Mouse (Mus musculus): ENCODE measurements at regions not wholly inside any gene's neighbourhood (a gene's known extent, or its start where the extent isn't known, plus 50 kb on each side); places are given as distances from the start of the nearest gene placed in this dataset.
A peak's percentile ranks its signal among the peaks of the same experiment; 100 is the strongest.

- Histone ChIP-seq H3K36me3 (ENCODE audit: control insufficient read depth, insufficient read depth, low read length) (no peaks in the 10 kb centered on the region), H3K4me3 (ENCODE audit: insufficient read depth, low read depth, low read length) (no peak overlapping the region), H3K27ac (ENCODE audit: insufficient read depth, low read depth, low read length) (no peak overlapping the region), H3K27me3 (replicated peaks; ENCODE audit: control insufficient read depth, insufficient read depth, low read length) (no peaks in the 10 kb centered on the region), H3K4me1 (ENCODE audit: control insufficient read depth, insufficient read depth, low read length) (no peaks in the 10 kb centered on the region)
- no peak for DNase-seq
- WGBS: 91% methylated on average over 1 of the region's 1 CpGs
- no peak for TF ChIP-seq POLR2A (IDR thresholded peaks at IDR 0.05; ENCODE audit: low read depth, low read length)
- TF ChIP-seq CTCF (conservative IDR thresholded peaks at IDR 0.05; ENCODE audit: insufficient read depth, insufficient read length, low read depth, low read length): no peak
Measured at GRCm38 (mm10) chr17:79453825-79454224, 98.9 kb upstream of the Cdc42ep3 start.

- Histone ChIP-seq H3K4me1 (ENCODE audit: control insufficient read depth, insufficient read depth, low read length) (no peaks in the 10 kb centered on the region), H3K27ac (ENCODE audit: insufficient read depth, low read depth, low read length) (peak overlapping the region; percentile 61), H3K36me3 (ENCODE audit: control insufficient read depth, insufficient read depth, low read length) (no peaks in the 10 kb centered on the region), H3K27me3 (replicated peaks; ENCODE audit: control insufficient read depth, insufficient read depth, low read length) (no peaks in the 10 kb centered on the region), H3K4me3 (ENCODE audit: insufficient read depth, low read depth, low read length) (no peak overlapping the region)
- DNase-seq: peak; percentile 50
- WGBS: 35% methylated on average over 5 of the region's 5 CpGs
- TF ChIP-seq POLR2A (IDR thresholded peaks at IDR 0.05; ENCODE audit: low read depth, low read length) (no peak), CTCF (conservative IDR thresholded peaks at IDR 0.05; ENCODE audit: insufficient read depth, insufficient read length, low read depth, low read length) (no peak)
Measured at GRCm38 (mm10) chr17:79454526-79454925, 99.6 kb upstream of the Cdc42ep3 start.

GRCm38 (mm10) chr17:79455229-79455628 is 100.3 kb upstream of the Cdc42ep3 start:
- no peaks in the 10 kb centered on the region for H3K36me3 ChIP-seq (ENCODE audit: control insufficient read depth, insufficient read depth, low read length)
- no peak for TF ChIP-seq POLR2A (IDR thresholded peaks at IDR 0.05; ENCODE audit: low read depth, low read length)
- H3K27ac ChIP-seq (ENCODE audit: insufficient read depth, low read depth, low read length): no peak overlapping the region; the same call in 1 of the 2 replicates
- H3K4me1 ChIP-seq (ENCODE audit: control insufficient read depth, insufficient read depth, low read length): no peaks in the 10 kb centered on the region
- DNase-seq: no peak
- WGBS: 67% methylated on average over 7 of the region's 7 CpGs
- H3K27me3 ChIP-seq (replicated peaks; ENCODE audit: control insufficient read depth, insufficient read depth, low read length): no peaks in the 10 kb centered on the region
- H3K4me3 ChIP-seq (ENCODE audit: insufficient read depth, low read depth, low read length): no peak overlapping the region

- Histone ChIP-seq H3K4me3 (ENCODE audit: insufficient read depth, low read depth, low read length) (no peak overlapping the region), H3K4me1 (ENCODE audit: control insufficient read depth, insufficient read depth, low read length) (no peaks in the 10 kb centered on the region), H3K27ac (ENCODE audit: insufficient read depth, low read depth, low read length) (no peak overlapping the region), H3K36me3 (ENCODE audit: control insufficient read depth, insufficient read depth, low read length) (no peaks in the 10 kb centered on the region), H3K27me3 (replicated peaks; ENCODE audit: control insufficient read depth, insufficient read depth, low read length) (no peaks in the 10 kb centered on the region)
- 46% methylated on average over 5 of the region's 5 CpGs for WGBS
- peak; percentile 75 for DNase-seq
- TF ChIP-seq CTCF (conservative IDR thresholded peaks at IDR 0.05; ENCODE audit: insufficient read depth, insufficient read length, low read depth, low read length) (no peak), POLR2A (IDR thresholded peaks at IDR 0.05; ENCODE audit: low read depth, low read length) (no peak)
Measured at GRCm38 (mm10) chr17:79457636-79458035, 102.7 kb upstream of the Cdc42ep3 start.

- no peaks in the 10 kb centered on the region for H3K4me1 ChIP-seq (ENCODE audit: control insufficient read depth, insufficient read depth, low read length)
- whole genome bisulfite sequencing: 53% methylated on average over 3 of the region's 3 CpGs
- no peak for DNase-seq
- H3K27ac ChIP-seq (ENCODE audit: insufficient read depth, low read depth, low read length): no peak overlapping the region
- no peak overlapping the region for H3K4me3 ChIP-seq (ENCODE audit: insufficient read depth, low read depth, low read length)
- no peaks in the 10 kb centered on the region for H3K27me3 ChIP-seq (replicated peaks; ENCODE audit: control insufficient read depth, insufficient read depth, low read length)
- TF ChIP-seq CTCF (conservative IDR thresholded peaks at IDR 0.05; ENCODE audit: insufficient read depth, insufficient read length, low read depth, low read length) (no peak), POLR2A (IDR thresholded peaks at IDR 0.05; ENCODE audit: low read depth, low read length) (no peak)
- H3K36me3 ChIP-seq (ENCODE audit: control insufficient read depth, insufficient read depth, low read length): no peaks in the 10 kb centered on the region
Measured at GRCm38 (mm10) chr17:79461681-79462091, 106.8 kb upstream of the Cdc42ep3 start.

GRCm38 (mm10) chr17:79463074-79463694 is 108.3 kb upstream of the Cdc42ep3 start:
- TF ChIP-seq CTCF (conservative IDR thresholded peaks at IDR 0.05; ENCODE audit: insufficient read depth, insufficient read length, low read depth, low read length): no peak
- TF ChIP-seq POLR2A (IDR thresholded peaks at IDR 0.05; ENCODE audit: low read depth, low read length): no peak
- DNase-seq: no peak
- Histone ChIP-seq H3K4me3 (ENCODE audit: insufficient read depth, low read depth, low read length) (no peak overlapping the region), H3K36me3 (ENCODE audit: control insufficient read depth, insufficient read depth, low read length) (no peaks in the 10 kb centered on the region), H3K27me3 (replicated peaks; ENCODE audit: control insufficient read depth, insufficient read depth, low read length) (no peaks in the 10 kb centered on the region), H3K27ac (ENCODE audit: insufficient read depth, low read depth, low read length) (no peak overlapping the region), H3K4me1 (ENCODE audit: control insufficient read depth, insufficient read depth, low read length) (no peaks in the 10 kb centered on the region)
- 87% methylated on average over 10 of the region's 10 CpGs for WGBS

- Histone ChIP-seq H3K27ac (ENCODE audit: insufficient read depth, low read depth, low read length) (no peak overlapping the region), H3K27me3 (replicated peaks; ENCODE audit: control insufficient read depth, insufficient read depth, low read length) (no peaks in the 10 kb centered on the region), H3K36me3 (ENCODE audit: control insufficient read depth, insufficient read depth, low read length) (no peaks in the 10 kb centered on the region), H3K4me3 (ENCODE audit: insufficient read depth, low read depth, low read length) (no peak overlapping the region), H3K4me1 (ENCODE audit: control insufficient read depth, insufficient read depth, low read length) (no peaks in the 10 kb centered on the region)
- DNase-seq: no peak
- TF ChIP-seq CTCF (conservative IDR thresholded peaks at IDR 0.05; ENCODE audit: insufficient read depth, insufficient read length, low read depth, low read length) (no peak), POLR2A (IDR thresholded peaks at IDR 0.05; ENCODE audit: low read depth, low read length) (no peak)
- WGBS: 93% methylated on average over 9 of the region's 9 CpGs
Measured at GRCm38 (mm10) chr17:79465666-79466065, 110.8 kb upstream of the Cdc42ep3 start.
